Mouse (Mus musculus): ENCODE data around the gene Asb8. TPM values are rescaled to one million over a fixed set of nuclear protein-coding genes. Genes with fewer than 3 reads are reported as not detected.

Gene Asb8
- polyA plus RNA-seq, 1 experiment from 2014 or later: 66.7 TPM

DNA sequence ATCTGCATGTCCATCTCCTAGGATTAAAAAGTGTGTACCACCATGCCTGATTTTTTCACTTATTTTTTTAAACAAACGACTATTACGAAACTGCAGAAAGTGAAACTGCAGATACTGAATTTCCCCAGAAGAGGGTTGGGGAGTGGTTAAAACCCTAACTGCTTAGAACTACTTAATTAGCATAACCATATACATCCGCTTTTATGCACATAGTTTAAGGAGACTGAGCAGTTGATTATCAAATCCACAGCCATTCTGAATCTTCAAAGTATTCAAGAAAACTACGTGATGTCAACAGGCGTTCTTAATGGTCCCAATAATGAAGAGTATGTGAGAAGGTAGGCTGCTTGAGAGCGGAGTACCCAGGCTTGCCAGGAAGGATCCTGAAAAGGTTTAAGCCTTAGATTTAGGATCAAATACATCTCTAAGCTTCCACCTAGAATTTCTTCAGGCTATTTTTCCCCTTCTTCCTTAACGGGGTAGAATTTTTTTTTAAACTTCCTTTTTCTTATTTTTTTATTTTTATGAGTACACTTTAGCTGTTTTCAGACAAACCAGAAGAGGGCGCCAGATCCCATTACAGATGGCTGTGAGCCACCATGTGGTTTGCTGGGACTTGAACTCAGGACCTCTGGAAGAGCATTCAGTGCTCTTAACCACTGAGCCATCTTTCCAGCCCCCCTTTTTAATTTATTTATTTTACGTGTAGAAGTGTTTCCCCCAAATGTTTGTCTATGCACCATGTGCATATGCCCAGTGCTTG, 75.8 kb downstream of the Asb8 start:
- Histone ChIP-seq H3K27ac (ENCODE audit: low read depth, low read length) (no peak overlapping the region), H3K9ac (replicated peaks; ENCODE audit: low read depth, low read length) (no peak overlapping the region), H3K4me3 (ENCODE audit: low read depth, low read length) (no peak overlapping the region), H3K9me3 (ENCODE audit: control insufficient read depth, low read length) (no peaks in the 10 kb centered on the region), H3K4me2 (ENCODE audit: low read depth, low read length) (no peak overlapping the region), H3K27me3 (ENCODE audit: control insufficient read depth, insufficient read depth, low read length) (no peaks in the 10 kb centered on the region), H3K4me1 (ENCODE audit: control insufficient read depth, insufficient read depth, low read length) (peaks cover 12% of the 10 kb centered on the region), H3K36me3 (ENCODE audit: control insufficient read depth, insufficient read depth, low read length) (peaks cover 3% of the 10 kb centered on the region; the same call in 1 of the 2 replicates)
- no peak for ATAC-seq (ENCODE audit: low read depth)
- 85% methylated on average over 9 of the region's 9 CpGs for WGBS

DNA sequence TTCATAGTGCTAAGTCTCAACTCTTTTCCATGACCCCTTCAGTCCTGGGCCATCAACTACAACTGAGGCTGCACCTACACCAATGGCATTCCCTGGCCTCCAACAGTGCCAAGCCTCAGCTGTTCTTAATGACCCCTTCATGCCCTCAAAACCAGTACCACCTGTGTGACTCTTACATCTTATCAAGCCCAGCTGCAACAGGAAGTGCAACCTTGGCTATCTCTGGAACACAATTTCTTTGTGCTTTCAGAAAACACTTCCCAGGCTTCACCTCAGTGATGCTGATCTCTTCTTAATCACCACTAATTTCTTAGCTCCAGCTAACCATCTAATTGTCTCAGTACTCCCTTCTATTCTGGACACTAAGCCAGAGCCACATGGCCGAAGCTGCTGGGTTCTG, 76.5 kb downstream of the Asb8 start:
- no peak for ATAC-seq (ENCODE audit: low read depth)
- Histone ChIP-seq H3K36me3 (ENCODE audit: control insufficient read depth, insufficient read depth, low read length) (peaks cover 3% of the 10 kb centered on the region; the same call in 1 of the 2 replicates), H3K27me3 (ENCODE audit: control insufficient read depth, insufficient read depth, low read length) (no peaks in the 10 kb centered on the region), H3K9me3 (ENCODE audit: control insufficient read depth, low read length) (no peaks in the 10 kb centered on the region), H3K27ac (ENCODE audit: low read depth, low read length) (no peak overlapping the region), H3K9ac (replicated peaks; ENCODE audit: low read depth, low read length) (no peak overlapping the region), H3K4me2 (ENCODE audit: low read depth, low read length) (no peak overlapping the region), H3K4me1 (ENCODE audit: control insufficient read depth, insufficient read depth, low read length) (peaks cover 12% of the 10 kb centered on the region), H3K4me3 (ENCODE audit: low read depth, low read length) (no peak overlapping the region)
- WGBS: 93% methylated on average over 1 of the region's 1 CpGs

Other genes with a start within 250 kb of the Asb8 start
- 51.0 and 53.6 TPM in 2 replicates for gene Tmem106c, start 201.4 kb downstream of the Asb8 start, polyA plus RNA-seq (2014; fragmentation: Nextera tagmentation; extraction: Ambion mirVana)
- 11.3 and 26.0 TPM in 2 replicates for gene Col2a1, start 160.9 kb downstream of the Asb8 start, polyA plus RNA-seq (2014; fragmentation: Nextera tagmentation; extraction: Ambion mirVana)
- gene Pfkm, start 73.0 kb downstream of the Asb8 start, polyA plus RNA-seq (2014; fragmentation: Nextera tagmentation; extraction: Ambion mirVana): 79.8 and 81.8 TPM in 2 replicates
- gene Senp1, start 71.9 kb downstream of the Asb8 start, polyA plus RNA-seq (2014; fragmentation: Nextera tagmentation; extraction: Ambion mirVana): 22.1 and 25.1 TPM in 2 replicates
- gene Ccdc184, start 1.5 kb upstream of the Asb8 start, polyA plus RNA-seq (2014; fragmentation: Nextera tagmentation; extraction: Ambion mirVana): 85.9 and 117 TPM in 2 replicates
- not detected in 2 replicates for gene Olfr288, start 29.9 kb upstream of the Asb8 start, polyA plus RNA-seq (2014; fragmentation: Nextera tagmentation; extraction: Ambion mirVana)
- not detected in 2 replicates for gene Gm44579, start 55.4 kb upstream of the Asb8 start, polyA plus RNA-seq (2014; fragmentation: Nextera tagmentation; extraction: Ambion mirVana)
- gene Olfr287, start 55.4 kb upstream of the Asb8 start, polyA plus RNA-seq (2014; fragmentation: Nextera tagmentation; extraction: Ambion mirVana): 0.12 TPM in 1 of 2 replicates, not detected in the other
- gene Olfr286, start 68.8 kb upstream of the Asb8 start, polyA plus RNA-seq (2014; fragmentation: Nextera tagmentation; extraction: Ambion mirVana): not detected in 2 replicates
- gene H1fnt, start 91.7 kb upstream of the Asb8 start, polyA plus RNA-seq (2014; fragmentation: Nextera tagmentation; extraction: Ambion mirVana): not detected in 2 replicates
- 13.1 and 13.2 TPM in 2 replicates for gene Zfp641, start 130.5 kb upstream of the Asb8 start, polyA plus RNA-seq (2014; fragmentation: Nextera tagmentation; extraction: Ambion mirVana)
- gene Olfr285, start 151.7 kb upstream of the Asb8 start, polyA plus RNA-seq (2014; fragmentation: Nextera tagmentation; extraction: Ambion mirVana): not detected in 2 replicates
- gene Olfr284, start 175.4 kb upstream of the Asb8 start, polyA plus RNA-seq (2014; fragmentation: Nextera tagmentation; extraction: Ambion mirVana): not detected in 2 replicates
- gene Olfr283, start 215.3 kb upstream of the Asb8 start, polyA plus RNA-seq (2014; fragmentation: Nextera tagmentation; extraction: Ambion mirVana): not detected in 2 replicates

Measured in neural tube, embryonic 14.5 days (tissue).